Mouse (Mus musculus): ENCODE measurements around the gene Alkbh6. TPM values are rescaled to one million over a fixed set of nuclear protein-coding genes. Genes with fewer than 3 reads are reported as not detected.

Gene Alkbh6
- polyA plus RNA-seq, 1 experiment, result 2.1 TPM

GRCm38 (mm10) chr7:30322285-30322667 lies 13.8 kb downstream of the Alkbh6 start:
- H3K4me1 ChIP-seq (ENCODE audit: control insufficient read depth), result peaks cover 34% of the 10 kb centered on the region
- H3K27me3 ChIP-seq (ENCODE audit: control insufficient read depth), result peaks cover 3% of the 10 kb centered on the region
- no peaks in the 10 kb centered on the region; the same call in 1 of the 2 replicates for H3K36me3 ChIP-seq (ENCODE audit: control insufficient read depth)
- peak overlapping the region; percentile 82 for H3K4me3 ChIP-seq (replicated peaks)
- TF ChIP-seq GATA1 (IDR thresholded peaks at IDR 0.05; ENCODE audit: low read length) (no peak), TAL1 (IDR thresholded peaks at IDR 0.05; ENCODE audit: low read length) (no peak)
- 0 out of 2 replicates have a peak, but pooled peaks cover 3% of the 10 kb centered on the region for H3K9me3 ChIP-seq (ENCODE audit: control insufficient read depth, low read length)

GRCm38 (mm10) chr7:30322865-30323264 lies 14.3 kb downstream of the Alkbh6 start:
- Histone ChIP-seq H3K4me3 (replicated peaks) (peak overlapping the region; percentile 82), H3K36me3 (ENCODE audit: control insufficient read depth) (no peaks in the 10 kb centered on the region; the same call in 1 of the 2 replicates), H3K9me3 (ENCODE audit: control insufficient read depth, low read length) (0 out of 2 replicates have a peak, but pooled peaks cover 3% of the 10 kb centered on the region), H3K27me3 (ENCODE audit: control insufficient read depth) (peaks cover 3% of the 10 kb centered on the region), H3K4me1 (ENCODE audit: control insufficient read depth) (peaks cover 34% of the 10 kb centered on the region)
- TF ChIP-seq GATA1 (IDR thresholded peaks at IDR 0.05; ENCODE audit: low read length) (no peak), TAL1 (IDR thresholded peaks at IDR 0.05; ENCODE audit: low read length) (no peak)

GRCm38 (mm10) chr7:30323795-30324194 lies 15.3 kb downstream of the Alkbh6 start, which contains the start of gene Sdhaf1:
Sdhaf1 (minus strand) TSS chr7:30323895.
- Histone ChIP-seq H3K9me3 (ENCODE audit: control insufficient read depth, low read length) (0 out of 2 replicates have a peak, but pooled peaks cover 3% of the 10 kb centered on the region), H3K27me3 (ENCODE audit: control insufficient read depth) (peaks cover 3% of the 10 kb centered on the region), H3K4me3 (replicated peaks) (peak within 1 kb of the TSS; percentile 82)

GRCm38 (mm10) chr7:30324300-30324944 lies 15.9 kb downstream of the Alkbh6 start:
- Histone ChIP-seq H3K27me3 (ENCODE audit: control insufficient read depth) (peaks cover 3% of the 10 kb centered on the region), H3K4me3 (replicated peaks) (no peak overlapping the region), H3K9me3 (ENCODE audit: control insufficient read depth, low read length) (0 out of 2 replicates have a peak, but pooled peaks cover 3% of the 10 kb centered on the region), H3K4me1 (ENCODE audit: control insufficient read depth) (peaks cover 34% of the 10 kb centered on the region), H3K36me3 (ENCODE audit: control insufficient read depth) (no peaks in the 10 kb centered on the region)
- TF ChIP-seq GATA1 (IDR thresholded peaks at IDR 0.05; ENCODE audit: low read length) (no peak), TAL1 (IDR thresholded peaks at IDR 0.05; ENCODE audit: low read length) (no peak)

More at GRCm38 (mm10) chr7:30323795-30324194, 15.3 kb downstream of the Alkbh6 start, which contains the start of gene Sdhaf1:
- H3K4me1 ChIP-seq (ENCODE audit: control insufficient read depth), result peaks cover 34% of the 10 kb centered on the region
- H3K36me3 ChIP-seq (ENCODE audit: control insufficient read depth), result no peaks in the 10 kb centered on the region
- no peak for TF ChIP-seq GATA1 (IDR thresholded peaks at IDR 0.05; ENCODE audit: low read length)

- no peak for TF ChIP-seq GATA1 (IDR thresholded peaks at IDR 0.05; ENCODE audit: low read length)
- no peak for TF ChIP-seq TAL1 (IDR thresholded peaks at IDR 0.05; ENCODE audit: low read length)
- Histone ChIP-seq H3K4me1 (ENCODE audit: control insufficient read depth) (peaks cover 26% of the 10 kb centered on the region), H3K9me3 (ENCODE audit: control insufficient read depth, low read length) (0 out of 2 replicates have a peak, but pooled peaks cover 3% of the 10 kb centered on the region), H3K27me3 (ENCODE audit: control insufficient read depth) (peaks cover 6% of the 10 kb centered on the region), H3K36me3 (ENCODE audit: control insufficient read depth) (no peaks in the 10 kb centered on the region), H3K4me3 (replicated peaks) (no peak overlapping the region)
Measured at GRCm38 (mm10) chr7:30325364-30325763, 16.8 kb downstream of the Alkbh6 start.

- H3K4me3 ChIP-seq (replicated peaks), result no peak overlapping the region
Measured at GRCm38 (mm10) chr7:30326427-30326826, 17.9 kb downstream of the Alkbh6 start.

GRCm38 (mm10) chr7:30327140-30327539 lies 18.6 kb downstream of the Alkbh6 start:
- H3K4me1 ChIP-seq (ENCODE audit: control insufficient read depth), result peaks cover 10% of the 10 kb centered on the region
- no peaks in the 10 kb centered on the region for H3K36me3 ChIP-seq (ENCODE audit: control insufficient read depth)
- 0 out of 2 replicates have a peak, but pooled peaks cover 3% of the 10 kb centered on the region for H3K9me3 ChIP-seq (ENCODE audit: control insufficient read depth, low read length)
- no peak overlapping the region for H3K4me3 ChIP-seq (replicated peaks)
- peaks cover 12% of the 10 kb centered on the region for H3K27me3 ChIP-seq (ENCODE audit: control insufficient read depth)
- no peak for TF ChIP-seq GATA1 (IDR thresholded peaks at IDR 0.05; ENCODE audit: low read length)
- no peak for TF ChIP-seq TAL1 (IDR thresholded peaks at IDR 0.05; ENCODE audit: low read length)

More at GRCm38 (mm10) chr7:30326427-30326826, 17.9 kb downstream of the Alkbh6 start:
- Histone ChIP-seq H3K9me3 (ENCODE audit: control insufficient read depth, low read length) (0 out of 2 replicates have a peak, but pooled peaks cover 3% of the 10 kb centered on the region), H3K27me3 (ENCODE audit: control insufficient read depth) (peaks cover 8% of the 10 kb centered on the region), H3K36me3 (ENCODE audit: control insufficient read depth) (no peaks in the 10 kb centered on the region), H3K4me1 (ENCODE audit: control insufficient read depth) (peaks cover 18% of the 10 kb centered on the region)
- TF ChIP-seq TAL1 (IDR thresholded peaks at IDR 0.05; ENCODE audit: low read length) (no peak), GATA1 (IDR thresholded peaks at IDR 0.05; ENCODE audit: low read length) (no peak)

- TF ChIP-seq TAL1 (IDR thresholded peaks at IDR 0.05; ENCODE audit: low read length) (no peak), GATA1 (IDR thresholded peaks at IDR 0.05; ENCODE audit: low read length) (no peak)
- no peak overlapping the region for H3K4me3 ChIP-seq (replicated peaks)
Measured at GRCm38 (mm10) chr7:30328379-30328778, 19.9 kb downstream of the Alkbh6 start.

GRCm38 (mm10) chr7:30331887-30332286 lies 23.4 kb downstream of the Alkbh6 start:
- TF ChIP-seq TAL1 (IDR thresholded peaks at IDR 0.05; ENCODE audit: low read length) (no peak), GATA1 (IDR thresholded peaks at IDR 0.05; ENCODE audit: low read length) (no peak)
- H3K9me3 ChIP-seq (ENCODE audit: control insufficient read depth, low read length), result no peaks in the 10 kb centered on the region
- H3K4me3 ChIP-seq (replicated peaks), result no peak overlapping the region
- peaks cover 32% of the 10 kb centered on the region for H3K27me3 ChIP-seq (ENCODE audit: control insufficient read depth)
- no peaks in the 10 kb centered on the region for H3K4me1 ChIP-seq (ENCODE audit: control insufficient read depth)
- H3K36me3 ChIP-seq (ENCODE audit: control insufficient read depth), result no peaks in the 10 kb centered on the region

More at GRCm38 (mm10) chr7:30328379-30328778, 19.9 kb downstream of the Alkbh6 start:
- Histone ChIP-seq H3K9me3 (ENCODE audit: control insufficient read depth, low read length) (0 out of 2 replicates have a peak, but pooled peaks cover 3% of the 10 kb centered on the region), H3K4me1 (ENCODE audit: control insufficient read depth) (no peaks in the 10 kb centered on the region), H3K27me3 (ENCODE audit: control insufficient read depth) (peaks cover 13% of the 10 kb centered on the region), H3K36me3 (ENCODE audit: control insufficient read depth) (no peaks in the 10 kb centered on the region)

Data from erythroblast, embryonic 14.5 days (primary cell).